Mouse (Mus musculus) olfactory bulb, adult 2 months (tissue): ENCODE data around the gene Sh3gl2. TPM values are rescaled to one million over a fixed set of nuclear protein-coding genes. Genes with fewer than 3 reads are reported as not detected.
A peak's percentile ranks its signal among the peaks of the same experiment; 100 is the strongest.

Experiments
- H3K27ac ChIP-seq: fragments of 200-500 bp; 2 replicates; pipeline ENCODE4 v1.5.1; 2012; ENCODE audit warnings: low read depth, low read length; ENCODE audit not compliant: insufficient read depth
- H3K4me1 ChIP-seq: fragments of 200-500 bp; 2 replicates; pipeline ENCODE4 v1.6.1; 2012; ENCODE audit warnings: low read length; ENCODE audit not compliant: control insufficient read depth, insufficient read depth
- H3K4me3 ChIP-seq: fragments of 200-500 bp; 2 replicates; pipeline ENCODE4 v1.5.1; 2012; ENCODE audit warnings: mild to moderate bottlenecking, low read depth, low read length, moderate library complexity; ENCODE audit not compliant: insufficient read depth
- CTCF ChIP-seq: fragments of 200-500 bp; IDR thresholded peaks from 2 replicates; pipeline ENCODE4 v1.5.1; 2012; ENCODE audit warnings: low read depth, mild to moderate bottlenecking, low read length, moderate library complexity; ENCODE audit not compliant: insufficient read depth
- POLR2A ChIP-seq: fragments of 200-500 bp; IDR thresholded peaks from 2 replicates; pipeline ENCODE4 v1.6.1; 2012; ENCODE audit warnings: mild to moderate bottlenecking, low read depth, low read length, moderate library complexity; ENCODE audit not compliant: insufficient read depth
- WGBS: fragments of 180-500 bp; shearing (Covaris S2); methylation state at CpG from one replicate; pipeline ENCODE4 v1.1.7; 2018; 5-methylcytosine and 5-hydroxymethylcytosine counted together
- polyA plus RNA-seq: library from polyadenylated mRNA; stranded (reverse); fragments of >200 nt; gene quantifications from 2 replicates; pipeline ENCODE4 v1.2.4, GENCODE M21; 2012; ENCODE audit warnings: low replicate concordance; ENCODE audit not compliant: missing spikeins, insufficient read depth, insufficient read length

Gene Sh3gl2
- polyA plus RNA-seq, 1 experiment: 339 TPM

DNA sequence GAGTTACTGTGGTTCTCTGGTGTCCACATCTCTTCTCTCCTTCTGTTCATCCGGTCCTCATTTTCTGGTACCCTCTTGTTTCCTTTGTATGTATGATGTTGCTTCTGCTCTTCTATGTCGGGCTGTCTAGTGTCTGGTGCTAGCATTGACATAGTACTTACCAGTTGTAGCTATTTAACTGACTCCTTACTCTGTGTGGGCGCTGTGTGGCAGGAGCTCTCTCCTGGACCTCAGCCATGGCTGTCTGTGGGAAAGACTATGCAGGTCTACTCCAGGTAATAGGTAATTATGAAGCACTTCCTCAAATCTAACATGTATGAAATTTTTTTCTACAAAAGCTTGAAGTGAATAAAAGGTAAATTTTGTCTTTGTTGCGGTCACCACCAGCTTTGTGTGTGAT, 169.9 kb downstream of the Sh3gl2 start:
- 81% methylated on average over 4 of the region's 4 CpGs for WGBS

GRCm38 (mm10) chr4:85376187-85376586, 171.3 kb downstream of the Sh3gl2 start:
- Histone ChIP-seq H3K27ac (no peak overlapping the region), H3K4me1 (peaks cover 4% of the 10 kb centered on the region), H3K4me3 (no peak overlapping the region)
- WGBS: 71% methylated on average over 6 of the region's 6 CpGs
- TF ChIP-seq POLR2A: no peak

More for the DNA sequence above, 169.9 kb downstream of the Sh3gl2 start:
- no peak overlapping the region for H3K4me3 ChIP-seq
- H3K4me1 ChIP-seq: peaks cover 10% of the 10 kb centered on the region
- H3K27ac ChIP-seq: no peak overlapping the region
- no peak for TF ChIP-seq POLR2A
- TF ChIP-seq CTCF: no peak

DNA sequence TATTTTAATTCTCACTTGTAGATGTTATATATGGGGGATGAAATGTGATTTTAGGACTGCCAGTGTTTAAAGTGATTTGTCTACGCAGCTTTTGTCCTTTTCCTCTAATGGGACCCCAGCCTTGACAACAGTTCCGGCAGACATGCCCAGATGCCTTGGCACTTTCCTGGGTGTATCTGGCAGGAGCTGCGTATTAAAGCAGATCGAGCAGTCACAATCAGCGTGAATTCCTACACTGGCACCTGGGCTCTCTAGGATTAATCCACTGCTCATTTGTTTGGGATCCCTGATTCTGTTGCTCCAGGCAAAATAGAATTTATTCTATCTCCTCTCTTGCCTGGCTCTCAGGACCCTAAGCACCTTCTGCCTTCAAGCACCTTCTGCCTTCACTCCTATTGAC, 171.7 kb downstream of the Sh3gl2 start:
- no peak overlapping the region for H3K27ac ChIP-seq
- peaks cover 4% of the 10 kb centered on the region for H3K4me1 ChIP-seq
- TF ChIP-seq POLR2A: no peak
- TF ChIP-seq CTCF: no peak
- WGBS: 62% methylated on average over 5 of the region's 5 CpGs
- H3K4me3 ChIP-seq: no peak overlapping the region

DNA sequence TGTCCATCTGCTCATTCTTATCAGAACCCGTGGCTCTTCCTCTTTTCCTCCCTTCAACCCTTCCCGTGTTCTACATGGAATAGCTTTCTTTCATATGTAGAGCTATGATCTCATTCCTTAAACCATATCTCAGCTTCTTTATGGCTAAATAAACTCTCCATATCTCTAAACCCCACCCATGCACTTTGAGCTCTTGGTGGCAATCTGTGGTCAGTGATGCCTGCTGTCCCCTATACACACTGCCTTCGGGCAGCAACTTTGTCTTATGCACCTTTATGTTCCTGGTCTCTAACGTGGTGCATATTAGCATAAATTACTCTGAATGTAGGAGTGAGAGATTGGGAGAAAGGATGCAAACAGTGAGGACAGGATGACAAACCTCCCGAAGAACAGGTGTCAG, 180.3 kb downstream of the Sh3gl2 start:
- 85% methylated on average over 5 of the region's 5 CpGs for WGBS
- no peak overlapping the region for H3K4me3 ChIP-seq
- H3K27ac ChIP-seq: no peak overlapping the region
- peaks cover 2% of the 10 kb centered on the region; the same call in 1 of the 2 replicates for H3K4me1 ChIP-seq
- TF ChIP-seq CTCF (no peak), POLR2A (no peak)

DNA sequence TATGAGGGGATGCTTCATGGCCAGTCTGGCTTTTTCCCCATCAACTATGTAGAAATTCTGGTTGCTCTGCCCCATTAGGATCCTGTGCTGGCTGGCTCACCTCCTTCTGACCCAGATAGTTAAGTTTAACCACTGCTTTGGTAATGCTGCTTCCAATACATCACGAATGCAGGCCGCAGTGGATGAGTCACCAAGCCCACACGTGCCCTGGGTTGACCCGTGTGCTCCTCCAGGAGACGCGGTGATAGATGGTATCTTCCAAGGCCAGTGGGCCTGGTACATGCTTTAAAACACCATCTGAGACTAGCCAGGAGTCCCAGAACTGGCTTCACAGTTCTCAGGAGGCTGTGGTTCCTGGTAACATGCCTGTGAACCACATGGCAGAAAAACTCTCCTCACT, 182.8 kb downstream of the Sh3gl2 start:
- 58% methylated on average over 6 of the region's 6 CpGs for WGBS
- Histone ChIP-seq H3K4me1 (peaks cover 2% of the 10 kb centered on the region; the same call in 1 of the 2 replicates), H3K4me3 (no peak overlapping the region), H3K27ac (no peak overlapping the region)
- TF ChIP-seq POLR2A (no peak), CTCF (no peak)

DNA sequence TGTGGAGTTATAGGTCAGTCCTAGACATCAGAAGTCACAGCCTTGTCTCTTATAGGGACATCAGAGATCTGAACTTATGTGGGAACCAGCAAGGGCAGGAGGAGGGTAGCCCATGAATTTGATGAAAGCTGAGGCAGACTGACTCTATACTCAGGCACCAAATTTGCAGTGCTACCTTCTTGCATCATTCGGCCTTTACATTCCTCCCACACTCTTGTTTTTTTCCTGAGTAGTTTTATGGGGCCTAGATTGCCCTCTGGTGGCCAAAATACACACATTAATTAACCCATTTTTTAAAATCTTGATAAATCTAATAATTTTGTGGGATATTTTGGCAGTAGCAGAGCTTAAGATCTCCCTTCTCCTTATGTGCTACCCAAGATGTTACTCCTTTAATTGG, 186.9 kb downstream of the Sh3gl2 start:
- Histone ChIP-seq H3K27ac (no peak overlapping the region), H3K4me1 (peaks cover 2% of the 10 kb centered on the region; the same call in 1 of the 2 replicates), H3K4me3 (no peak overlapping the region)
- WGBS: 15% methylated on average over 1 of the region's 1 CpGs
- TF ChIP-seq CTCF (no peak), POLR2A (no peak)

- WGBS: 66% methylated on average over 8 of the region's 8 CpGs
- Histone ChIP-seq H3K27ac (no peak overlapping the region), H3K4me1 (no peaks in the 10 kb centered on the region), H3K4me3 (no peak overlapping the region)
- no peak for TF ChIP-seq CTCF
- TF ChIP-seq POLR2A: no peak
Observed at GRCm38 (mm10) chr4:85398765-85399164, 193.8 kb downstream of the Sh3gl2 start.

DNA sequence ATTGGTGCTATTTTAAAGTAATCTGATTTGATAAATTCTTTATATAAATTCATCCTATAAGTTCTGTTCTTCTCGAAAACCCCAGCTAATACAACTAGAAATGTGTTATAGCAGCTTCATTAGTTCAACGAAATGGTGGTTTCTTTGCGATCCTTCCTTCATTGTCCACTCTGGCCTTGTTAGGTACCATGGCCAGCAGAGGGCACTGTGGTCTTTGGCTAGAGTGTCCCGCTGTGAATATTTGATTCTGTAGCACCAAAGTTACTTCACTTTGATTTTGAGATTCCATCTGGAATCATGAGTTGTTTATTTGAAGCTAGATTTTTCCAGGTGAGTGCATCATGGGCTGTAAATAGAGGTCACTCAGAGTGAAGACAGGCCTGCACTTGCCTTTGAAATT, 197.9 kb downstream of the Sh3gl2 start:
- H3K4me1 ChIP-seq: 0 out of 2 replicates have a peak, but pooled peaks cover 3% of the 10 kb centered on the region
- 35% methylated on average over 4 of the region's 4 CpGs for WGBS
- no peak for TF ChIP-seq POLR2A

DNA sequence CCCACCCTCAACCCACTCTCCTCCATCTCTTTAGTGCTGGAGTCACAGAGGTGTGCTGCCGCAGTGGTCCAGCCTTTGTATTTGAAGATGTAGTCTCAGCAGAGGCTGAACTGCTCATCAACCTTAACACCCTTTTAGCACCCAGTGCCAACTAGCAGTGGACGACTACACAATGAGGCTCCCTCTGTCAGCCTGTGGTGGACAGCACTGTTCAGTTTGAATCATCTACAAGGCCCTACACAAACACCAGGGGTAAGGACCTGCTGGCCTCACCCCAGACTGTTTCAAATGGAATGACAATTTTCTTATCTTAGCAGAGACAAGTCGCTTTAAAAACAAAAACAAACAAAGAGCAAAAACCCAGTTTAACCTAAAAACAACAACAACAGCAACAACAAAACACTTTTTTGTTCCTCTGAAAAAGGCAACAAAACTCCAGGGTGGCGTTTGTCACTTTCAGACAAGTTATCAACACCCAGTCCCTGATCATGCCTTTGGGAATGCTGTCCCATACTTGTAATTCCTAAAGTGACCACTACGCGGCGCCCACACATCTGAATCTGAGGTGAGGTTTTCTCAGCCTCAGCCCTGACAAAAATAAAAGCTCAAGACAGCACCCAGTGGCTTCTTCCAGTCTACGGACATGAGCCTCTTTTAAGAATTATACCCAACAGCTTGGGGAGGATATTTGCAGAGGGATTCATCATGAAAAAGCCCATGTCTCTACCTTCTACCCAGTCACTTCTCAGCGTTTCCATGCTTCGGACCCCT, 199.7 kb downstream of the Sh3gl2 start:
- TF ChIP-seq POLR2A (no peak), CTCF (0 out of 2 replicates have a peak, but pooled peaks have one; percentile 15)
- WGBS: 42% methylated on average over 10 of the region's 10 CpGs
- Histone ChIP-seq H3K4me3 (no peak overlapping the region), H3K27ac (no peak overlapping the region), H3K4me1 (0 out of 2 replicates have a peak, but pooled peaks cover 3% of the 10 kb centered on the region)

More for the DNA sequence above, 197.9 kb downstream of the Sh3gl2 start:
- no peak overlapping the region for H3K27ac ChIP-seq
- no peak overlapping the region for H3K4me3 ChIP-seq
